Mouse (Mus musculus) liver, postnatal 0 days (tissue): ENCODE results near the gene Nisch.

Experiments used
- CTCF ChIP-seq: sonication (generic); IDR thresholded peaks from 2 replicates; pipeline ENCODE4 v1.5.1; 2016; ENCODE audit warnings: antibody characterized with exemption, low read depth
- EP300 ChIP-seq: IDR thresholded peaks from 2 replicates; pipeline ENCODE4 v1.6.1; 2016; ENCODE audit warnings: antibody characterized with exemption, low read depth, mild to moderate bottlenecking

DNA sequence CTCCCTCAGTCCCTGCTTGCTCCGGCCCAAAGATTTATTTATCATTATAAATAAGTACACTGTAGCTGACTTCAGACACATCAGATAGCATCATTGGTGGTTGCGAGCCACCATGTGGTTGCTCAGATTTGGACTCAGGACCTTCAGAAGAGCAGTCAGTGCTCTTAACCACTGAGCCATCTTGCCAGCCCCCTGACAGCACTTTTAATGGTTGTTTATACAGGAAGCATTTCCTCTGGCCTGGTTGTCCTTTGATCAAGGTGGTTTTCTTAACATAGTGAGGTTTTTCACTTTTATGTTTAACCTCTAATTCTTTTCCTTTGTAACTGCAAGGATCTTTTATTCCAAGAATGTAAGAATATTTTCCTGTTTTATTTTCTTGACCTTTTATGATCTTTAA lies 22.3 kb downstream of the Nisch start:
- no peak for TF ChIP-seq CTCF
- TF ChIP-seq EP300 = no peak
